Mouse (Mus musculus) ES-Bruce4 (cell line): ENCODE measurements around the gene Fam173b. TPM values are rescaled to one million over a fixed set of nuclear protein-coding genes. Genes with fewer than 3 reads are reported as not detected.
"Not testable (repeated sequence)": the region's sequence is repeated elsewhere in the genome, so short reads cannot be mapped to it uniquely, and the experiment has no call there.

ENCODE experiments used
- H3K27ac ChIP-seq: 2 replicates; pipeline ENCODE4 v1.5.1; 2012; ENCODE audit warnings: low read length, inconsistent platforms; ENCODE audit not compliant: insufficient read depth
- H3K27me3 ChIP-seq: 2 replicates; pipeline ENCODE4 v1.6.1; 2012; ENCODE audit warnings: mild to moderate bottlenecking, low read length, inconsistent platforms; ENCODE audit not compliant: control insufficient read depth, poor library complexity, insufficient read depth, severe bottlenecking
- H3K36me3 ChIP-seq: 2 replicates; pipeline ENCODE4 v1.6.1; 2012; ENCODE audit warnings: inconsistent platforms, mild to moderate bottlenecking, low read length, moderate library complexity; ENCODE audit not compliant: control insufficient read depth, poor library complexity, insufficient read depth, severe bottlenecking
- H3K4me1 ChIP-seq: one replicate; pipeline ENCODE4 v1.8.1; 2011; ENCODE audit warnings: low read length; ENCODE audit not compliant: control insufficient read depth, insufficient read depth
- H3K4me3 ChIP-seq: 2 replicates; pipeline ENCODE4 v1.5.1; 2011; ENCODE audit warnings: low read depth, mild to moderate bottlenecking, low read length
- H3K9ac ChIP-seq: 2 replicates; pipeline ENCODE4 v1.6.1; 2012; ENCODE audit warnings: low read depth, mild to moderate bottlenecking, inconsistent platforms; ENCODE audit not compliant: poor library complexity, severe bottlenecking
- H3K9me3 ChIP-seq: replicated peaks from 2 replicates; pipeline ENCODE4 v1.6.1; 2012; ENCODE audit warnings: mild to moderate bottlenecking, low read length, inconsistent platforms; ENCODE audit not compliant: control insufficient read depth, poor library complexity, insufficient read depth, severe bottlenecking
- CTCF ChIP-seq: IDR thresholded peaks from one replicate; pipeline ENCODE4 v1.8.1; 2011; ENCODE audit warnings: low read depth, low read length
- EP300 ChIP-seq: IDR thresholded peaks from 2 replicates; pipeline ENCODE4 v1.6.1; 2011; ENCODE audit warnings: low read depth, low read length; ENCODE audit not compliant: insufficient read depth
- POLR2A ChIP-seq: IDR thresholded peaks from one replicate; pipeline ENCODE4 v1.8.1; 2011; ENCODE audit warnings: low read length; ENCODE audit not compliant: insufficient read depth
- polyA plus RNA-seq: library from polyadenylated mRNA; stranded (reverse); fragments of >200 nt; gene quantifications from 2 replicates; pipeline ENCODE4 v1.2.4, GENCODE M21; 2011; ENCODE audit warnings: low read depth; ENCODE audit not compliant: missing spikeins, insufficient read depth, insufficient read length

Fam173b gene
- polyA plus RNA-seq, 1 experiment: 6.5 TPM

DNA sequence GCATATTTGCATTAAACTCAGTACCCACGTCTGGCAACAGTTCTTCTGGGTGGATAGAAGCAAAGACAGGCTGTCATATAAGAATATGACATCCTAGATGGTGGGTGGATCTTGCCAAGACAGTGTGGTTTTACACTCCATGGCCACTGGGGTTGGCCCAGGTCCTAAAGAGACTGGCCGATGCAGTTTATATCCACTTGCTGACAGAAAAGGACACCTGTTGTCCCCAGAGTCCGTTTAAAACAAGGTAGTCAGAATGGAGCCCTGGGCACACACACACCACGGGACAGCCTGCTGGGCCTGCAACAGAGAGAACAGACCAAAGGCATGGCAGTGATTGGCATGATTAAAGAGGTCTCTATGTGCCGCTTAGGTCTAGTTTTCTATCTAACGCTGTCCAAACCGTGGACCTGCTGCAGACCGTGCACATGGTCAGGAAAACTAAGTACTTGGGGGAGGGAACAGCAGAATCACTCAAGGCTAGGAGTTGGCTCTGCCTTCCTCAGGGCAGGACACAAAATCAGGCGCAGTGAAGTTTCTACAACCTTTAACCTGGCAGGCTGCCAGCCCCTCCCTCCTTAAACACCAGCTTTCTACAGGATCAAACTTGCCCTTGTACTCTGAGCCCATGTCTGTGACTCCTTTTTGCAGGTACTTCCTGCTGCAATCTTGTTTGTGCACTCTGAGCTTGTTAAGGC, 32.2 kb upstream of the Fam173b start:
- H3K27ac ChIP-seq: no peak overlapping the region
- TF ChIP-seq CTCF: no peak
- TF ChIP-seq POLR2A: no peak
- no peak for TF ChIP-seq EP300
- H3K9ac ChIP-seq: no peak overlapping the region
- no peaks in the 10 kb centered on the region for H3K27me3 ChIP-seq
- H3K4me1 ChIP-seq: no peaks in the 10 kb centered on the region
- H3K36me3 ChIP-seq: no peaks in the 10 kb centered on the region
- no peaks in the 10 kb centered on the region for H3K9me3 ChIP-seq
- H3K4me3 ChIP-seq: no peak overlapping the region

- no peak overlapping the region for H3K27ac ChIP-seq
- no peaks in the 10 kb centered on the region for H3K27me3 ChIP-seq
- H3K9ac ChIP-seq: no peak overlapping the region
- H3K4me3 ChIP-seq: no peak overlapping the region
- TF ChIP-seq EP300 (no peak), POLR2A (no peak), CTCF (no peak)
- H3K4me1 ChIP-seq: no peaks in the 10 kb centered on the region
- no peaks in the 10 kb centered on the region for H3K36me3 ChIP-seq
- H3K9me3 ChIP-seq: no peaks in the 10 kb centered on the region
Measured at GRCm38 (mm10) chr15:31570959-31571358, 30.7 kb upstream of the Fam173b start.

- Histone ChIP-seq H3K4me3 (no peak overlapping the region), H3K36me3 (no peaks in the 10 kb centered on the region), H3K9ac (no peak overlapping the region), H3K27ac (no peak overlapping the region), H3K27me3 (no peaks in the 10 kb centered on the region), H3K4me1 (no peaks in the 10 kb centered on the region), H3K9me3 (no peaks in the 10 kb centered on the region)
- TF ChIP-seq POLR2A (no peak), EP300 (no peak), CTCF (no peak)
Measured at GRCm38 (mm10) chr15:31571906-31572722, 29.5 kb upstream of the Fam173b start.

GRCm38 (mm10) chr15:31573287-31573686, 28.4 kb upstream of the Fam173b start:
- Histone ChIP-seq H3K27ac (no peak overlapping the region), H3K36me3 (no peaks in the 10 kb centered on the region), H3K9me3 (no peaks in the 10 kb centered on the region)

GRCm38 (mm10) chr15:31573692-31574091, 28.0 kb upstream of the Fam173b start:
- Histone ChIP-seq H3K4me3 (no peak overlapping the region), H3K27me3 (no peaks in the 10 kb centered on the region), H3K4me1 (no peaks in the 10 kb centered on the region), H3K9ac (no peak overlapping the region), H3K27ac (no peak overlapping the region), H3K9me3 (no peaks in the 10 kb centered on the region), H3K36me3 (no peaks in the 10 kb centered on the region)
- no peak for TF ChIP-seq EP300
- TF ChIP-seq CTCF: no peak
- TF ChIP-seq POLR2A: no peak

More at GRCm38 (mm10) chr15:31573287-31573686, 28.4 kb upstream of the Fam173b start:
- no peaks in the 10 kb centered on the region for H3K27me3 ChIP-seq
- TF ChIP-seq CTCF (no peak), POLR2A (no peak), EP300 (no peak)
- H3K9ac ChIP-seq: no peak overlapping the region
- H3K4me1 ChIP-seq: no peaks in the 10 kb centered on the region
- no peak overlapping the region for H3K4me3 ChIP-seq

DNA sequence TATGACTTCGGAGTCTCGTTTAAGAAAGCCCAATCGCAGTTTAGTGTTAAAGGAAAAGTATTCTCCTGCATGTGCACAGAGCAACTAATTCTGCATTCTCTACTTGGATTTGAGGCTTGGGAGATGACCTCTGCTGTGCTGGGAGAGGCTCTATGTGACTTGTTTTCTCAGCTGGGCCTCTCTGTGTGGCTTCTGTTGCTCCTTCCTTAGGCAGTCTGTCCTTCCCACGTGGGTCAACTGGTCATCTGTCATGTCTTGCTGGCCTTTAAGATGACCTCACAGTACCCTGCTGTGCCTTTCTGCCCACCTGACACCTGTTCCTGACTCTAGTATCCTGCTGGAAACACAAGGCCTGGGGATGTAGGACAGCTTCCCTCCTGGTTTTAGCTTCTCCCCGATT, 25.6 kb upstream of the Fam173b start:
- Histone ChIP-seq H3K4me1 (no peaks in the 10 kb centered on the region), H3K27me3 (no peaks in the 10 kb centered on the region), H3K9me3 (no peaks in the 10 kb centered on the region), H3K9ac (no peak overlapping the region), H3K27ac (no peak overlapping the region), H3K36me3 (no peaks in the 10 kb centered on the region), H3K4me3 (no peak overlapping the region)
- TF ChIP-seq CTCF (no peak), POLR2A (no peak), EP300 (no peak)

DNA sequence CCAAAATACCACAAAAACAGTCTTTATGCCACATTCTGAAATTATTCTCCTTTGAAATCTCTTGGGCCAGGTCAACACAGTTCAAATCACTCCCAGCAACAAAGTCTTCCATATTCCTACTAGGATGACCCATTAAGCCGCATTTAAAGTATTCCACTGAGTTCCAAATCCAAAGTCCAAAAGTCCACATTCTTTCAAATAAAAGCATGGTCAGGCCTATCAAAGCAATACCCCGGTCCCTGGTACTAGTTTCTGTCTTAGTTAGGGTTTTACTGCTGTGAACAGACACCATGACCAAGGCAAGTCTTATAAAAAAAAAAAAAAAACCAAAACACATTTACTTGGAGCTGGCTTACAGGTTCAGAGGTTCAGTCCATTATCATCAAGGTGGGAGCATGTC, 20.6 kb upstream of the Fam173b start:
- H3K27me3 ChIP-seq, H3K27ac ChIP-seq, H3K9ac ChIP-seq, H3K9me3 ChIP-seq, H3K4me3 ChIP-seq, H3K36me3 ChIP-seq, H3K4me1 ChIP-seq: not testable (repeated sequence)
